Mouse (Mus musculus) MEL (cell line): ENCODE results near the gene Pom121l2.

Experiments used
- CTCF ChIP-seq, 3 experiments: IDR thresholded peaks in 2 of 3; conservative IDR thresholded peaks in 1 of 3; 2 replicates each; pipeline ENCODE4 v1.5.1; 2011 to 2012; ENCODE audit warnings: low read length in 3 of 3, low read depth in 2 of 3, mild to moderate bottlenecking in 2 of 3, improper control_type of control experiment in 1 of 3, inconsistent platforms in 1 of 3, mixed read lengths in 1 of 3, moderate library complexity in 1 of 3; ENCODE audit not compliant: control insufficient read depth in 1 of 3, insufficient read depth in 1 of 3, poor library complexity in 1 of 3, severe bottlenecking in 1 of 3
- RCOR1 ChIP-seq: IDR thresholded peaks from 2 replicates; pipeline ENCODE4 v1.6.1; 2012; ENCODE audit warnings: low read depth, mild to moderate bottlenecking, inconsistent platforms, low read length, improper control_type of control experiment

- TF ChIP-seq CTCF (IDR thresholded peaks at IDR 0.05 in 2 of 3, conservative IDR thresholded peaks at IDR 0.05 in 1 of 3; ENCODE audit: control insufficient read depth in 1 of 3, insufficient read depth in 1 of 3, low read depth in 2 of 3, low read length in 3 of 3, poor library complexity in 1 of 3, severe bottlenecking in 1 of 3) = no peak
- no peak for TF ChIP-seq RCOR1
Observed at GRCm38 (mm10) chr13:22009642-22010041, 28.6 kb downstream of the Pom121l2 start, which contains the start of gene Prss16.
